Mouse (Mus musculus): ENCODE results near the gene Rnf150. TPM values are rescaled to one million over a fixed set of nuclear protein-coding genes. Genes with fewer than 3 reads are reported as not detected.

Gene Rnf150
- total and polyA plus RNA-seq, 3 experiments = 0.13 to 0.50 (median 0.39) TPM

- H3K4me3 ChIP-seq (replicated peaks in 1 of 3; ENCODE audit: low read depth in 2 of 3, low read length in 2 of 3, poor library complexity in 1 of 3) = no peak overlapping the region
- no peak for DNase-seq (ENCODE audit: extremely low read depth)
- no peaks in the 10 kb centered on the region for H3K27me3 ChIP-seq (replicated peaks)
- H3K27ac ChIP-seq (ENCODE audit: insufficient read depth, low read depth) = no peak overlapping the region
- no peaks in the 10 kb centered on the region for H3K79me2 ChIP-seq (replicated peaks; ENCODE audit: control insufficient read depth, extremely low read depth, insufficient read depth, poor library complexity, severe bottlenecking)
- H3K36me3 ChIP-seq (replicated peaks in 1 of 2; ENCODE audit: control insufficient read depth in 1 of 2, insufficient read depth in 1 of 2, low read length in 1 of 2) = no peaks in the 10 kb centered on the region
- H3K4me2 ChIP-seq (ENCODE audit: insufficient read depth, low read depth, poor library complexity, severe bottlenecking) = no peak overlapping the region
- in situ Hi-C loops (cut with MboI; ENCODE audit: low pct_ligation_motif_present, low pct_unique_long_range_greater_than_20kb, low sequenced_read_pairs) = no loop called here
- no peaks in the 10 kb centered on the region for H3K9me3 ChIP-seq (replicated peaks; ENCODE audit: low read length)
- dilution Hi-C loops (cut with MboI; ENCODE audit: extremely low pct_ligation_motif_present, extremely low pct_unique_long_range_greater_than_20kb, low sequenced_read_pairs) = no loop called here
- peaks cover 0 to 11% of the 10 kb centered on the region in 2 experiments; a peak in 2 of 4 replicates for H3K4me1 ChIP-seq (ENCODE audit: control insufficient read depth in 1 of 2, insufficient read depth in 2 of 2)
- H3K9ac ChIP-seq (ENCODE audit: insufficient read depth, low read depth) = no peak overlapping the region
- TF ChIP-seq BHLHE40 (IDR thresholded peaks at IDR 0.05; ENCODE audit: low read depth, low read length) (no peak), ETS1 (conservative IDR thresholded peaks at IDR 0.05; ENCODE audit: low read depth, low read length) (no peak), POLR2AphosphoS2 (IDR thresholded peaks at IDR 0.05; ENCODE audit: low read depth, low read length) (no peak)
These were observed 119.7 kb downstream of the Rnf150 start for GRCm38 (mm10) chr8:82982873-82983272.

GRCm38 (mm10) chr8:82983301-82983700, 120.1 kb downstream of the Rnf150 start:
- in situ Hi-C loops (cut with MboI; ENCODE audit: low pct_ligation_motif_present, low pct_unique_long_range_greater_than_20kb, low sequenced_read_pairs) = no loop called here
- no peak for DNase-seq (ENCODE audit: extremely low read depth)
- peaks cover 0 to 11% of the 10 kb centered on the region in 2 experiments; a peak in 2 of 4 replicates for H3K4me1 ChIP-seq (ENCODE audit: control insufficient read depth in 1 of 2, insufficient read depth in 2 of 2)
- H3K27ac ChIP-seq (ENCODE audit: insufficient read depth, low read depth) = no peak overlapping the region
- no peak for TF ChIP-seq ELF1 (IDR thresholded peaks at IDR 0.05; ENCODE audit: low read depth, low read length)
- no peak for TF ChIP-seq UBTF (IDR thresholded peaks at IDR 0.05; ENCODE audit: low read depth, low read length)
- TF ChIP-seq GABPA (IDR thresholded peaks at IDR 0.05; ENCODE audit: insufficient replicate concordance, low read depth, low read length) = no peak
- TF ChIP-seq NRF1 (IDR thresholded peaks at IDR 0.05; ENCODE audit: low read depth, low read length) = no peak
- TF ChIP-seq SMC3 (IDR thresholded peaks at IDR 0.05; ENCODE audit: low read depth, low read length) = no peak
- no peak for TF ChIP-seq ZC3H11A (IDR thresholded peaks at IDR 0.05; ENCODE audit: low read depth, low read length)
- TF ChIP-seq ETS1 (conservative IDR thresholded peaks at IDR 0.05; ENCODE audit: low read depth, low read length) = no peak
- no peak for TF ChIP-seq ZNF384 (IDR thresholded peaks at IDR 0.05; ENCODE audit: low read depth, low read length)
- no peak for TF ChIP-seq RAD21 (IDR thresholded peaks at IDR 0.05; ENCODE audit: low read depth, low read length)
- TF ChIP-seq MAX (IDR thresholded peaks at IDR 0.05; ENCODE audit: low read length) = no peak
- no peak for TF ChIP-seq POLR2A (IDR thresholded peaks at IDR 0.05; ENCODE audit: low read depth, low read length)
- TF ChIP-seq TCF12 (IDR thresholded peaks at IDR 0.05; ENCODE audit: low read depth, low read length) = no peak
- no peak for TF ChIP-seq MXI1 (IDR thresholded peaks at IDR 0.05; ENCODE audit: low read depth, low read length)
- no peak for TF ChIP-seq IRF4 (IDR thresholded peaks at IDR 0.05; ENCODE audit: low read depth, low read length)
- H3K9me3 ChIP-seq (replicated peaks; ENCODE audit: low read length) = no peaks in the 10 kb centered on the region
- no peak overlapping the region for H3K9ac ChIP-seq (ENCODE audit: insufficient read depth, low read depth)
- no peaks in the 10 kb centered on the region for H3K36me3 ChIP-seq (replicated peaks in 1 of 2; ENCODE audit: control insufficient read depth in 1 of 2, insufficient read depth in 1 of 2, low read length in 1 of 2)
- H3K79me2 ChIP-seq (replicated peaks; ENCODE audit: control insufficient read depth, extremely low read depth, insufficient read depth, poor library complexity, severe bottlenecking) = no peaks in the 10 kb centered on the region
- H3K27me3 ChIP-seq (replicated peaks) = no peaks in the 10 kb centered on the region
- no peak overlapping the region for H3K4me3 ChIP-seq (replicated peaks in 1 of 3; ENCODE audit: low read depth in 2 of 3, low read length in 2 of 3, poor library complexity in 1 of 3)
- no peak overlapping the region for H3K4me2 ChIP-seq (ENCODE audit: insufficient read depth, low read depth, poor library complexity, severe bottlenecking)
- dilution Hi-C loops (cut with MboI; ENCODE audit: extremely low pct_ligation_motif_present, extremely low pct_unique_long_range_greater_than_20kb, low sequenced_read_pairs) = no loop called here

Measured in CH12.LX (cell line).